Mouse (Mus musculus): Measurements from ENCODE around the gene P2ry10b. TPM values are rescaled to one million over a fixed set of nuclear protein-coding genes. Genes with fewer than 3 reads are reported as not detected.

P2ry10b gene
- polyA plus RNA-seq, 1 experiment from 2014 or later: 1.2 TPM

- no peaks in the 10 kb centered on the region for H3K4me1 ChIP-seq (ENCODE audit: control insufficient read depth, insufficient read depth, low read length)
- H3K4me2 ChIP-seq (replicated peaks; ENCODE audit: low read depth, low read length): no peak overlapping the region
Measured at GRCm38 (mm10) chrX:107156021-107156420, 7.3 kb downstream of the P2ry10b start.

GRCm38 (mm10) chrX:107160496-107160895, 11.8 kb downstream of the P2ry10b start:
- no peak for ATAC-seq (ENCODE audit: insufficient number of reproducible peaks, insufficient read depth, low FRiP score, low read depth)
- H3K4me2 ChIP-seq (replicated peaks; ENCODE audit: low read depth, low read length): no peak overlapping the region
- H3K9ac ChIP-seq (replicated peaks; ENCODE audit: low read depth, low read length): no peak overlapping the region
- H3K27ac ChIP-seq (ENCODE audit: low read length): no peak overlapping the region
- H3K4me1 ChIP-seq (ENCODE audit: control insufficient read depth, insufficient read depth, low read length): no peaks in the 10 kb centered on the region
- H3K36me3 ChIP-seq (ENCODE audit: control insufficient read depth, insufficient read depth, low read length): no peaks in the 10 kb centered on the region
- no peak overlapping the region for H3K4me3 ChIP-seq (ENCODE audit: low read depth, low read length)
- H3K9me3 ChIP-seq (ENCODE audit: control insufficient read depth, low read depth, low read length): no peaks in the 10 kb centered on the region
- H3K27me3 ChIP-seq (ENCODE audit: control insufficient read depth, insufficient read depth, low read length): no peaks in the 10 kb centered on the region

More at GRCm38 (mm10) chrX:107156021-107156420, 7.3 kb downstream of the P2ry10b start:
- Histone ChIP-seq H3K27ac (ENCODE audit: low read length) (no peak overlapping the region), H3K4me3 (ENCODE audit: low read depth, low read length) (no peak overlapping the region), H3K9ac (replicated peaks; ENCODE audit: low read depth, low read length) (no peak overlapping the region), H3K36me3 (ENCODE audit: control insufficient read depth, insufficient read depth, low read length) (no peaks in the 10 kb centered on the region), H3K9me3 (ENCODE audit: control insufficient read depth, low read depth, low read length) (no peaks in the 10 kb centered on the region), H3K27me3 (ENCODE audit: control insufficient read depth, insufficient read depth, low read length) (no peaks in the 10 kb centered on the region)
- WGBS: 70% methylated on average over 2 of the region's 2 CpGs
- ATAC-seq (ENCODE audit: insufficient number of reproducible peaks, insufficient read depth, low FRiP score, low read depth): no peak

GRCm38 (mm10) chrX:107168281-107168680, 19.6 kb downstream of the P2ry10b start:
- no peak overlapping the region for H3K9ac ChIP-seq (replicated peaks; ENCODE audit: low read depth, low read length)
- ATAC-seq (ENCODE audit: insufficient number of reproducible peaks, insufficient read depth, low FRiP score, low read depth): no peak
- H3K4me1 ChIP-seq (ENCODE audit: control insufficient read depth, insufficient read depth, low read length): no peaks in the 10 kb centered on the region
- WGBS: 14% methylated on average over 1 of the region's 1 CpGs
- H3K4me3 ChIP-seq (ENCODE audit: low read depth, low read length): no peak overlapping the region
- H3K27me3 ChIP-seq (ENCODE audit: control insufficient read depth, insufficient read depth, low read length): no peaks in the 10 kb centered on the region
- no peaks in the 10 kb centered on the region for H3K36me3 ChIP-seq (ENCODE audit: control insufficient read depth, insufficient read depth, low read length)
- no peaks in the 10 kb centered on the region for H3K9me3 ChIP-seq (ENCODE audit: control insufficient read depth, low read depth, low read length)
- no peak overlapping the region for H3K27ac ChIP-seq (ENCODE audit: low read length)
- no peak overlapping the region for H3K4me2 ChIP-seq (replicated peaks; ENCODE audit: low read depth, low read length)

GRCm38 (mm10) chrX:107169128-107169527, 20.4 kb downstream of the P2ry10b start:
- Histone ChIP-seq H3K4me1 (ENCODE audit: control insufficient read depth, insufficient read depth, low read length) (no peaks in the 10 kb centered on the region), H3K9me3 (ENCODE audit: control insufficient read depth, low read depth, low read length) (no peaks in the 10 kb centered on the region), H3K9ac (replicated peaks; ENCODE audit: low read depth, low read length) (no peak overlapping the region), H3K27me3 (ENCODE audit: control insufficient read depth, insufficient read depth, low read length) (no peaks in the 10 kb centered on the region), H3K36me3 (ENCODE audit: control insufficient read depth, insufficient read depth, low read length) (no peaks in the 10 kb centered on the region), H3K4me2 (replicated peaks; ENCODE audit: low read depth, low read length) (no peak overlapping the region), H3K4me3 (ENCODE audit: low read depth, low read length) (no peak overlapping the region), H3K27ac (ENCODE audit: low read length) (no peak overlapping the region)
- ATAC-seq (ENCODE audit: insufficient number of reproducible peaks, insufficient read depth, low FRiP score, low read depth): peak; percentile 53; the same call in 1 of the 2 replicates

GRCm38 (mm10) chrX:107178742-107179141, 30.0 kb downstream of the P2ry10b start:
- Histone ChIP-seq H3K4me1 (ENCODE audit: control insufficient read depth, insufficient read depth, low read length) (no peaks in the 10 kb centered on the region), H3K27me3 (ENCODE audit: control insufficient read depth, insufficient read depth, low read length) (no peaks in the 10 kb centered on the region), H3K36me3 (ENCODE audit: control insufficient read depth, insufficient read depth, low read length) (no peaks in the 10 kb centered on the region), H3K9me3 (ENCODE audit: control insufficient read depth, low read depth, low read length) (no peaks in the 10 kb centered on the region), H3K9ac (replicated peaks; ENCODE audit: low read depth, low read length) (no peak overlapping the region), H3K4me2 (replicated peaks; ENCODE audit: low read depth, low read length) (no peak overlapping the region), H3K4me3 (ENCODE audit: low read depth, low read length) (no peak overlapping the region), H3K27ac (ENCODE audit: low read length) (no peak overlapping the region)
- WGBS: 68% methylated on average over 1 of the region's 1 CpGs
- no peak for ATAC-seq (ENCODE audit: insufficient number of reproducible peaks, insufficient read depth, low FRiP score, low read depth)

GRCm38 (mm10) chrX:107217577-107218090, 68.9 kb downstream of the P2ry10b start:
- H3K4me2 ChIP-seq (replicated peaks; ENCODE audit: low read depth, low read length): no peak overlapping the region
- no peak overlapping the region for H3K9ac ChIP-seq (replicated peaks; ENCODE audit: low read depth, low read length)
- no peak for ATAC-seq (ENCODE audit: insufficient number of reproducible peaks, insufficient read depth, low FRiP score, low read depth)
- no peaks in the 10 kb centered on the region for H3K36me3 ChIP-seq (ENCODE audit: control insufficient read depth, insufficient read depth, low read length)
- no peaks in the 10 kb centered on the region for H3K9me3 ChIP-seq (ENCODE audit: control insufficient read depth, low read depth, low read length)
- no peaks in the 10 kb centered on the region for H3K27me3 ChIP-seq (ENCODE audit: control insufficient read depth, insufficient read depth, low read length)
- WGBS: 85% methylated on average over 2 of the region's 2 CpGs
- no peaks in the 10 kb centered on the region for H3K4me1 ChIP-seq (ENCODE audit: control insufficient read depth, insufficient read depth, low read length)
- H3K4me3 ChIP-seq (ENCODE audit: low read depth, low read length): no peak overlapping the region
- H3K27ac ChIP-seq (ENCODE audit: low read length): no peak overlapping the region

Other genes starting within 250 kb of the P2ry10b start
- 24.2 and 27.8 TPM in 2 replicates for gene Lpar4, start 228.3 kb upstream of the P2ry10b start, polyA plus RNA-seq (2014; fragmentation: Nextera tagmentation; extraction: Ambion mirVana)
- 0.17 TPM in 1 of 2 replicates, not detected in the other for gene P2ry10, start 60.4 kb upstream of the P2ry10b start, polyA plus RNA-seq (2014; fragmentation: Nextera tagmentation; extraction: Ambion mirVana)
- gene Gpr174, start 107.0 kb downstream of the P2ry10b start, polyA plus RNA-seq (2014; fragmentation: Nextera tagmentation; extraction: Ambion mirVana): 0.29 and 0.43 TPM in 2 replicates

Measured in stomach, embryonic 14.5 days (tissue).